Mouse (Mus musculus): ENCODE data around the gene Klhl8. TPM values are rescaled to one million over a fixed set of nuclear protein-coding genes. Genes with fewer than 3 reads are reported as not detected.
A peak's percentile ranks its signal among the peaks of the same experiment; 100 is the strongest.
"Not testable (repeated sequence)": the region's sequence is repeated elsewhere in the genome, so short reads cannot be mapped to it uniquely, and the experiment has no call there.

Gene Klhl8
- polyA plus RNA-seq (2015; fragmentation: Nextera tagmentation; extraction: Ambion mirVana) = 11.0 and 11.7 TPM in 2 replicates

GRCm38 (mm10) chr5:103910748-103911409 is at the start of gene Klhl8:
Gene Klhl8, minus strand, starts transcription at chr5:103911259.
- Histone ChIP-seq H3K4me2 (peak within 1 kb of the TSS; percentile 89), H3K27ac (peak within 1 kb of the TSS; percentile 19; the same call in 1 of the 2 replicates), H3K9ac (peak within 1 kb of the TSS; percentile 82), H3K27me3 (no peaks in the 10 kb centered on the region), H3K4me3 (replicated peaks) (peak within 1 kb of the TSS; percentile 90), H3K9me3 (replicated peaks) (no peaks in the 10 kb centered on the region), H3K36me3 (no peaks in the 10 kb centered on the region), H3K4me1 (peaks cover 7% of the 10 kb centered on the region)
- WGBS = under 1% methylated on average over 85 of the region's 86 CpGs
- peak; percentile 98 for ATAC-seq (replicated peaks; ENCODE audit: low FRiP score)

GRCm38 (mm10) chr5:103954638-103955037 is 43.6 kb upstream of the Klhl8 start:
- WGBS = 75% methylated on average over 5 of the region's 5 CpGs
- ATAC-seq (replicated peaks; ENCODE audit: low FRiP score) = no peak

GRCm38 (mm10) chr5:103953135-103954083 is 42.4 kb upstream of the Klhl8 start:
- H3K4me2 ChIP-seq = no peak overlapping the region
- H3K27ac ChIP-seq = no peak overlapping the region
- H3K27me3 ChIP-seq = no peaks in the 10 kb centered on the region
- WGBS = 80% methylated on average over 10 of the region's 10 CpGs
- no peak overlapping the region for H3K9ac ChIP-seq
- no peak for ATAC-seq (replicated peaks; ENCODE audit: low FRiP score)
- H3K4me1 ChIP-seq = no peaks in the 10 kb centered on the region
- H3K4me3 ChIP-seq (replicated peaks) = no peak overlapping the region
- H3K9me3 ChIP-seq (replicated peaks) = no peaks in the 10 kb centered on the region
- no peaks in the 10 kb centered on the region for H3K36me3 ChIP-seq

More at GRCm38 (mm10) chr5:103954638-103955037, 43.6 kb upstream of the Klhl8 start:
- Histone ChIP-seq H3K27me3 (no peaks in the 10 kb centered on the region), H3K36me3 (no peaks in the 10 kb centered on the region), H3K9me3 (replicated peaks) (no peaks in the 10 kb centered on the region), H3K9ac (no peak overlapping the region), H3K4me2 (no peak overlapping the region), H3K4me1 (no peaks in the 10 kb centered on the region), H3K4me3 (replicated peaks) (no peak overlapping the region), H3K27ac (no peak overlapping the region)

GRCm38 (mm10) chr5:103950138-103950537 is 39.1 kb upstream of the Klhl8 start:
- not testable (repeated sequence) for H3K9ac ChIP-seq; H3K27ac ChIP-seq; H3K9me3 ChIP-seq (replicated peaks); H3K4me3 ChIP-seq (replicated peaks); H3K27me3 ChIP-seq; H3K36me3 ChIP-seq; H3K4me1 ChIP-seq; ATAC-seq (replicated peaks; ENCODE audit: low FRiP score); H3K4me2 ChIP-seq
- WGBS = 93% methylated on average over 15 of the region's 15 CpGs

DNA sequence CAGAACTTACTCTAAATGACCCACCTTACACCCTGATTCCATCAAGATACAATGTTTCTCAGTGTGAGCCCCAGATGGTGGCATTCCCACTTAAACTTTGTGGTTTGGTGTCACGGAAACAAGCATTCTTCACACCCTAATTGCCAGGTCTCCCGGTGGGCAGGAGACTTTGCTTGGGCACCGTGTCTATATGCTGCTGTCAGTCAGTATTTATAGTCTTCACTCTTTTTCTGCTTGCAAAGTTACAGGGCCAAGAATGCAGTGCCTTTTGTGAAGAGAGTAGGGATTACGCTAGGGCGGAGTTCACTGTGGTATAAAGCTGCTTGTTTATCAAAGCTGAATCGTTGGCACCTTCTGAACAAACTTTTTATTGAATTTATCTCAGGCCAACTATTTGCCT is 32.1 kb upstream of the Klhl8 start:
- no peak overlapping the region for H3K4me2 ChIP-seq
- no peak overlapping the region for H3K4me3 ChIP-seq (replicated peaks)
- no peak for ATAC-seq (replicated peaks; ENCODE audit: low FRiP score)
- no peak overlapping the region for H3K9ac ChIP-seq
- H3K4me1 ChIP-seq = 0 out of 2 replicates have a peak, but pooled peaks cover 17% of the 10 kb centered on the region
- WGBS = 52% methylated on average over 6 of the region's 6 CpGs
- H3K27ac ChIP-seq = no peak overlapping the region
- no peaks in the 10 kb centered on the region for H3K9me3 ChIP-seq (replicated peaks)
- no peaks in the 10 kb centered on the region for H3K27me3 ChIP-seq
- H3K36me3 ChIP-seq = no peaks in the 10 kb centered on the region

DNA sequence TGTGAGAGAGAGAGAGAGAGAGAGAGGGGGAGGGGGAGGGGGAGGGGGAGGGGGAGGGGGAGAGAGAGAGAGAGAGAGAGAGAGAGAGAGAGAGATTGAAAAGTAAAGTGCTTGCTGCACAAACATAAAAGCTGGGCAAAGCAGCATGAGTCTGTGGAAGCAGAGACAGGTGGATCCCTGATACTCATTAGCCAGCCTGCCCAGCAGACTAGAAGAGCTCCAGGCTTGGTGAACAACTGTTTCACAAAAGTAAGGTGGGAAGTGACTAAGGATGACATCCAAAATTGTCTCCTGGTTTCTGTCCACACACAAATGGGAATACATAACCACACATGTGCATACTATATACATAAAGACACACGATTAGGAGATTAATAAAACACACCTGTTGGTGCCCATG is 28.8 kb upstream of the Klhl8 start:
- Histone ChIP-seq H3K9ac (no peak overlapping the region), H3K4me1 (0 out of 2 replicates have a peak, but pooled peaks cover 20% of the 10 kb centered on the region), H3K27me3 (no peaks in the 10 kb centered on the region), H3K9me3 (replicated peaks) (no peaks in the 10 kb centered on the region), H3K4me2 (no peak overlapping the region), H3K27ac (no peak overlapping the region), H3K4me3 (replicated peaks) (no peak overlapping the region), H3K36me3 (no peaks in the 10 kb centered on the region)
- ATAC-seq (replicated peaks; ENCODE audit: low FRiP score) = no peak
- 76% methylated on average over 1 of the region's 1 CpGs for WGBS

GRCm38 (mm10) chr5:103939350-103939652 is 28.2 kb upstream of the Klhl8 start:
- Histone ChIP-seq H3K4me1 (0 out of 2 replicates have a peak, but pooled peaks cover 20% of the 10 kb centered on the region), H3K9ac (no peak overlapping the region), H3K4me3 (replicated peaks) (no peak overlapping the region), H3K9me3 (replicated peaks) (no peaks in the 10 kb centered on the region), H3K36me3 (no peaks in the 10 kb centered on the region), H3K27me3 (no peaks in the 10 kb centered on the region), H3K4me2 (no peak overlapping the region), H3K27ac (no peak overlapping the region)
- WGBS = 70% methylated on average over 7 of the region's 7 CpGs
- ATAC-seq (replicated peaks; ENCODE audit: low FRiP score) = peak; percentile 76

DNA sequence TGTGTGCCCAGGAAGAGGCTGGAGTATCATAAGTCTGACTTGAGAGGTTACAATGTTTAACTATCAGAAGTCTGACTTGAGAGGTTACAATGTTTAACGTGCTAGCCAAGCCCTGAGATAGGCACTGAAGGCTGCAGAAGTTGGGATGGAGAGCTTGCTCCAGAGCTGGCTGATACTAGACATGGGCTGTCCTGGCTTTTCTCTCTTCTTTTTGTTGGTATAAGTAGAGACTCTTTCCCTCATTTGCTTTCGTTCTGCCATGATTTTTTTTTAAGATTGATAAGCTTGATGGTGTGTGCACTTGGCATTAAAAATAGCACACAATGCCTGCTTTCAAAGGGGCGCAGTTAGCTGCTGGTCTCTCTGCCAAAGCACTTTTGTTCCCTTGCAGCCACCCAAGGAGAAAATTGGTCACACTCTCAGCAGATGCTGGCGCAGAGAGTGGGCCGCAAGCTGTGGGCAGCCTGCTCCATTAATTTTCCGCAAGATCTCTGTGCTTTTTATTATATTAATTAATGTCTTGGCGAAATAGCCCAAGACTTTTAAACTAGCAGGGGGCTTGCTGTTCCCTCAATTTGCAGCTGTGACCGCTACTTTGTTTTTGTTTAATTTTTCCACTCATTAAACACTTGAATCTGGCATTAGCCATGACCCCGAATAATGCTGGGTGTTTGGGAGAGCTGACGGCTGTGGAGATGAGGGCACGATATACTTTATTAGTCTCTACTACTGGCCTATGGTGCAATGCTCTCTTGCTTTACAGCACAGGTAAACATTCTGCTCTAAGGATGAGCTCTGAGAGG is 27.7 kb upstream of the Klhl8 start:
- H3K9ac ChIP-seq = no peak overlapping the region
- no peaks in the 10 kb centered on the region for H3K27me3 ChIP-seq
- peak; percentile 69 for ATAC-seq (replicated peaks; ENCODE audit: low FRiP score)
- H3K27ac ChIP-seq = peak overlapping the region; percentile 55; the same call in 1 of the 2 replicates
- 0 out of 2 replicates have a peak, but pooled peaks cover 17% of the 10 kb centered on the region for H3K4me1 ChIP-seq
- no peaks in the 10 kb centered on the region for H3K36me3 ChIP-seq
- no peak overlapping the region for H3K4me2 ChIP-seq
- WGBS = 50% methylated on average over 11 of the region's 11 CpGs
- H3K9me3 ChIP-seq (replicated peaks) = no peaks in the 10 kb centered on the region
- H3K4me3 ChIP-seq (replicated peaks) = no peak overlapping the region

DNA sequence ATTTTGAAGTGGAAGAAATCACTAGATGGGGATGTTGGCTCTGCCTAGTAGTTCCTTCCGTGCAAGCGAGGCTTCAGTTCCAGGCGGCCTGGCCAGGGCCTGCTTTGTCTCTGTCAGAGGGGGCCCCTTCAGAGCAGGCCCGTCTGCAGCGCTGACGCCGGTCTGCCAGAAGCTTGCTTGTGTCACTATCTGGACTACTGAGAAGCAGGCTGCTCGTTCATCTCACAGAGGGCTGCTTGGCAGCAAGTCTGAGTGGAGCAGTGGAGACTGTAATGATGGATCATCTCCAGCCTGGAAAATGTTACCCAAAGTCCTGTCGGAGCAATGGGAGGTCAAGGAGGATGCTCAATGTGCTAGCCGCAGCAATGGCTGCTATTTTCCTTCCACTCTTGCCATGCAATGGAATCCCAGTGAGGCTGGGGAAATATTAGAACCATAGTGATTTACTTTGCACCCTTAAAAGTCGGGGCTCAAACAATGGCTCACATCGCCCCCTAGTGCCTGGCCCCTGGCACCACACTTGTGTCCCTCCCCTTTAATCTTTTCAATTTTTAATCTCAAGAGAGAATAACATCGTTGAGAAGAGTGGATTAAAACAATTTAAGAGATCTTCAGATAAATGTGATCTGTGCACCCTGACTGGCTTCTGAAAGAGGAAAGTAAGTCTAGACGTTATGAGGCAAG is 26.0 kb upstream of the Klhl8 start:
- Histone ChIP-seq H3K9me3 (replicated peaks) (0 out of 2 replicates have a peak, but pooled peaks cover 3% of the 10 kb centered on the region), H3K4me3 (replicated peaks) (no peak overlapping the region), H3K9ac (no peak overlapping the region), H3K4me2 (no peak overlapping the region), H3K27ac (no peak overlapping the region; the same call in 1 of the 2 replicates), H3K36me3 (no peaks in the 10 kb centered on the region), H3K27me3 (no peaks in the 10 kb centered on the region), H3K4me1 (0 out of 2 replicates have a peak, but pooled peaks cover 10% of the 10 kb centered on the region)
- WGBS = 52% methylated on average over 14 of the region's 14 CpGs
- no peak for ATAC-seq (replicated peaks; ENCODE audit: low FRiP score)

DNA sequence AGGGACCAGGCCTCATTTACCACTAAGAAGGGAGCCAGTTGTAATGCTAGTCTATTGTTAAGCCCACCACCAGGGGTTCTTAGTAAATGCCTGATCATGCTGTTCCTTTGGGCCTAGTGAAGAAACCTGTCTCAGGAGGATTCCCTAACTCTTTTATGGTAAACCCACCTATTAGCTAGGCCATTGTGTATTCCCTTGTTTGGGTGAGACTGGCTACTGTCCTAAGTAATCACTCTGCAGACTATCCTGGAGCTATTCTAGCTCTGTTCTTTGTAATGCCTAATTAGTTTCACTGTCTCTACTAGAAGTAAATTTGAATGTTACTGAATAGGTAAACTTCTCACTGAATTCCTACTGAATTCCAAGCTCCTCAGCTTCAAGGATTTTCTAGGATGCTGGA is 20.9 kb upstream of the Klhl8 start:
- not testable (repeated sequence) for H3K27me3 ChIP-seq; H3K9me3 ChIP-seq (replicated peaks); H3K27ac ChIP-seq; ATAC-seq (replicated peaks; ENCODE audit: low FRiP score); H3K9ac ChIP-seq; H3K36me3 ChIP-seq; H3K4me3 ChIP-seq (replicated peaks); H3K4me2 ChIP-seq
- H3K4me1 ChIP-seq = peaks cover 14% of the 10 kb centered on the region; the same call in 1 of the 2 replicates

- Histone ChIP-seq H3K9me3 (replicated peaks) (0 out of 2 replicates have a peak, but pooled peaks cover 3% of the 10 kb centered on the region), H3K27ac (no peak overlapping the region), H3K4me1 (peaks cover 13% of the 10 kb centered on the region; the same call in 1 of the 2 replicates), H3K4me2 (no peak overlapping the region), H3K27me3 (no peaks in the 10 kb centered on the region), H3K36me3 (no peaks in the 10 kb centered on the region), H3K9ac (no peak overlapping the region), H3K4me3 (replicated peaks) (no peak overlapping the region)
- ATAC-seq (replicated peaks; ENCODE audit: low FRiP score) = no peak
- 76% methylated on average over 5 of the region's 5 CpGs for WGBS
These were observed 19.5 kb upstream of the Klhl8 start for GRCm38 (mm10) chr5:103930511-103930910.
